In the genomic region with DNA sequence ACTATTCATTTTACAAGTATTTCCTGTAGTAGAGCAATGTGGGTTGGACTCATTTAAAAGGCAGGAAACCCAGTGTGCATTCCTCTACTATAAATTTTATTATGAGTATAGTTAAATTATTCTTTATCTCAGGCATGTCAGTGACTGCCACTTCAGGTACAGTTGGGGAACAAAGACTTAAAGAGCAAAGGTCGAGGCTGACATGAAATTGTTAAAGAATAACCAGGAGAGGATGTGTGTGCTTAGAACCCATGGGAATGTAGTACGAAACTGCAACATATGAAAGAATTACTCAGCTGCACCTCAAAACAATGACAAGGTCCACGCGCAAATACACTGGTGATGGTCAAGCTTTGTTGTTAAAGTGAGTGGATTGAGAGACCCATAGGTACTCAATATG, we compare ENCODE assay signal across 25 mouse cellular contexts.
"Had no signal": no experiment of that assay in that cellular context is flagged by ENCODE, and none has a peak within 500 bp of the region (broad histone marks: within the 10 kb centered on the region; RNA-seq: fewer than 3 reads in every experiment).

No protein-coding gene starts in this region.

- H3K36me3 ChIP-seq: heart, embryonic 13.5 days; heart, embryonic 15.5 days; hindbrain, embryonic 13.5 days; hindbrain, embryonic 15.5 days; kidney, embryonic 15.5 days; limb, embryonic 12.5 days; liver, embryonic 13.5 days; liver, embryonic 15.5 days had no signal

- H3K9ac ChIP-seq: heart, embryonic 13.5 days; heart, embryonic 15.5 days; hindbrain, embryonic 13.5 days; hindbrain, embryonic 15.5 days; kidney, embryonic 15.5 days; limb, embryonic 12.5 days; liver, embryonic 13.5 days; liver, embryonic 15.5 days had no signal

- H3K4me1 ChIP-seq: heart, embryonic 13.5 days; heart, embryonic 15.5 days; hindbrain, embryonic 13.5 days; hindbrain, embryonic 15.5 days; kidney, embryonic 15.5 days; limb, embryonic 12.5 days; liver, embryonic 13.5 days; liver, embryonic 15.5 days had no signal

- DNase-seq: gastrocnemius, adult 2 months; gastrocnemius, postnatal 10 days; gastrocnemius, postnatal 25 days; heart, adult 18-20 months; heart, postnatal 14 days; heart, postnatal 36 days; kidney, adult 8-10 months; kidney, postnatal 25 days; kidney, postnatal 4 days; layer of hippocampus, adult 9-11 months; layer of hippocampus, postnatal 36 days; left cerebral cortex, postnatal 4 days; liver; liver, embryonic 13.5 days had no signal

- H3K9me3 ChIP-seq: heart, embryonic 13.5 days; heart, embryonic 15.5 days; hindbrain, embryonic 13.5 days; hindbrain, embryonic 15.5 days; kidney, embryonic 15.5 days; limb, embryonic 12.5 days; liver, embryonic 13.5 days; liver, embryonic 15.5 days had no signal

- H3K27ac ChIP-seq: gastrocnemius, adult 2 months; heart, embryonic 13.5 days; heart, embryonic 15.5 days; hindbrain, embryonic 13.5 days; hindbrain, embryonic 15.5 days; hindbrain, postnatal 0 days; kidney, embryonic 15.5 days; kidney, postnatal 0 days; limb, embryonic 12.5 days; liver, embryonic 13.5 days; liver, embryonic 15.5 days had no signal

- H3K27me3 ChIP-seq: heart, embryonic 13.5 days; heart, embryonic 15.5 days; hindbrain, embryonic 13.5 days; hindbrain, embryonic 15.5 days; kidney, embryonic 15.5 days; limb, embryonic 12.5 days; liver, embryonic 13.5 days; liver, embryonic 15.5 days had no signal

- H3K4me2 ChIP-seq: heart, embryonic 11.5 days; heart, embryonic 13.5 days; heart, embryonic 15.5 days; hindbrain, embryonic 13.5 days; hindbrain, embryonic 15.5 days; kidney, embryonic 15.5 days; limb, embryonic 12.5 days; liver, embryonic 11.5 days; liver, embryonic 13.5 days; liver, embryonic 15.5 days had no signal

- ATAC-seq: hindbrain, postnatal 0 days had no signal

- H3K4me3 ChIP-seq: gastrocnemius, adult 2 months; heart, embryonic 13.5 days; heart, embryonic 15.5 days; hindbrain, embryonic 13.5 days; hindbrain, embryonic 15.5 days; kidney, embryonic 15.5 days; limb, embryonic 12.5 days; liver, embryonic 13.5 days; liver, embryonic 15.5 days had no signal
